Mouse (Mus musculus): Measurements from ENCODE around the gene Tmtc1. TPM values are rescaled to one million over a fixed set of nuclear protein-coding genes. Genes with fewer than 3 reads are reported as not detected.

The Tmtc1 gene
- polyA plus RNA-seq, 1 experiment from 2014 or later: 3.8 TPM

GRCm38 (mm10) chr6:148403761-148404160 is 40.4 kb downstream of the Tmtc1 start:
- H3K9me3 ChIP-seq (ENCODE audit: control insufficient read depth, low read length): no peaks in the 10 kb centered on the region
- 70% methylated on average over 3 of the region's 3 CpGs for WGBS
- H3K9ac ChIP-seq (ENCODE audit: low read length): no peak overlapping the region
- no peak overlapping the region for H3K4me3 ChIP-seq (ENCODE audit: control insufficient read depth in 1 of 2, insufficient read depth in 1 of 2, low read depth in 1 of 2, low read length in 2 of 2)
- no peaks in the 10 kb centered on the region for H3K36me3 ChIP-seq (ENCODE audit: control insufficient read depth, insufficient read depth, low read length)
- peaks cover 16 to 29% of the 10 kb centered on the region in 2 experiments for H3K4me1 ChIP-seq (ENCODE audit: control insufficient read depth in 2 of 2, insufficient read depth in 2 of 2, low read length in 2 of 2)
- no peaks in the 10 kb centered on the region for H3K27me3 ChIP-seq (ENCODE audit: control insufficient read depth, insufficient read depth, low read length)
- ATAC-seq (ENCODE audit: insufficient number of reproducible peaks, insufficient read depth, low FRiP score, low read depth): no peak
- no peak overlapping the region for H3K4me2 ChIP-seq (ENCODE audit: low read length)
- peak overlapping the region in 1 of 2 experiments; percentile 67; a peak in 2 of 4 replicates for H3K27ac ChIP-seq (replicated peaks in 1 of 2; ENCODE audit: control insufficient read depth in 1 of 2, insufficient read depth in 1 of 2, low read depth in 2 of 2, low read length in 2 of 2)

DNA sequence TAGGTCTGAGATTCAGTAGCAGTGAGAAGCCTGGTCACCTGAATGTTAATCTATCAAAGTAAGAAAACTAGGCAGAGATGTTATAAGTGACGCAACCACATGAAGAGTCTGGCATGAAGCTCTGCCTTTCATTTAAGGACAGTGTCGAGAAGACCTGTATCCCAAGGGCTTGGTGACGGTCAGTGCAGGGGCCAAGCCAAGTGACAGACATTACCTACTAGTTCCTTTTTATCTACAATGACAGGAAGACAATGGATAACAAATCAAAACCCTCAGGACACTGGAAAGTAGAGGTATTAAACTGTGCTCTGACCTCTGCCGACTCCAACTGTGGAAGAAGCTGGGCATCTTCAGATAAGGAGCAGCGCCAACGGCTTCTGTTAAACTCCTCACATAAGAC is 43.2 kb downstream of the Tmtc1 start:
- H3K4me2 ChIP-seq (ENCODE audit: low read length): no peak overlapping the region
- H3K27ac ChIP-seq (replicated peaks in 1 of 2; ENCODE audit: control insufficient read depth in 1 of 2, insufficient read depth in 1 of 2, low read depth in 2 of 2, low read length in 2 of 2): peak overlapping the region in 1 of 2 experiments; percentile 1; a peak in 1 of 4 replicates
- no peak overlapping the region for H3K9ac ChIP-seq (ENCODE audit: low read length)
- WGBS: 67% methylated on average over 6 of the region's 6 CpGs
- H3K36me3 ChIP-seq (ENCODE audit: control insufficient read depth, insufficient read depth, low read length): no peaks in the 10 kb centered on the region
- no peak for ATAC-seq (ENCODE audit: insufficient number of reproducible peaks, insufficient read depth, low FRiP score, low read depth)
- H3K4me3 ChIP-seq (ENCODE audit: control insufficient read depth in 1 of 2, insufficient read depth in 1 of 2, low read depth in 1 of 2, low read length in 2 of 2): no peak overlapping the region
- no peaks in the 10 kb centered on the region for H3K9me3 ChIP-seq (ENCODE audit: control insufficient read depth, low read length)
- H3K4me1 ChIP-seq (ENCODE audit: control insufficient read depth in 2 of 2, insufficient read depth in 2 of 2, low read length in 2 of 2): peaks cover 19 to 34% of the 10 kb centered on the region in 2 experiments
- H3K27me3 ChIP-seq (ENCODE audit: control insufficient read depth, insufficient read depth, low read length): no peaks in the 10 kb centered on the region

DNA sequence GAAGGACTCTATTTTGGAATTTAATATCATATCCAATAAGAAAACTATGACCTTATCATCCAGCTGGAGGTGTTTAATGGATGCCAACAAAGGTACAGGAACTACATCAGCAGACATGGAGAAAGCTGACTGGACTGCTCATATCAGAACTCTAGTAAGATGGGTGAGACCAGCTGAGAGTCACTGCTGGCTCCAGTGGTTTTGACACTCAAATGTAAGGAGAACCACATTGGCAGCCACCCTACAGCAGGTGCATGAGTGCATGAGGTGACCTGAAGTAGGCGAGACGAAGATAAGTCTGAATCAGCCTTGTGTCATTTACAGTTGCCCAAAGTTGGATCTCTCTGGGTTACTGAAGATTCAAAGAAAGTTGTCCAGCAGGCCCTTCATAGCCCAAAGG is 44.6 kb downstream of the Tmtc1 start:
- Histone ChIP-seq H3K9ac (ENCODE audit: low read length) (no peak overlapping the region), H3K27ac (replicated peaks in 1 of 2; ENCODE audit: control insufficient read depth in 1 of 2, insufficient read depth in 1 of 2, low read depth in 2 of 2, low read length in 2 of 2) (peak overlapping the region; percentile 64 to 66; a peak in 3 of 4 replicates), H3K4me1 (ENCODE audit: control insufficient read depth in 2 of 2, insufficient read depth in 2 of 2, low read length in 2 of 2) (peaks cover 18 to 31% of the 10 kb centered on the region in 2 experiments), H3K4me3 (ENCODE audit: control insufficient read depth in 1 of 2, insufficient read depth in 1 of 2, low read depth in 1 of 2, low read length in 2 of 2) (no peak overlapping the region), H3K27me3 (ENCODE audit: control insufficient read depth, insufficient read depth, low read length) (no peaks in the 10 kb centered on the region), H3K4me2 (ENCODE audit: low read length) (no peak overlapping the region), H3K9me3 (ENCODE audit: control insufficient read depth, low read length) (no peaks in the 10 kb centered on the region), H3K36me3 (ENCODE audit: control insufficient read depth, insufficient read depth, low read length) (no peaks in the 10 kb centered on the region)
- no peak for ATAC-seq (ENCODE audit: insufficient number of reproducible peaks, insufficient read depth, low FRiP score, low read depth)
- WGBS: 86% methylated on average over 2 of the region's 2 CpGs

DNA sequence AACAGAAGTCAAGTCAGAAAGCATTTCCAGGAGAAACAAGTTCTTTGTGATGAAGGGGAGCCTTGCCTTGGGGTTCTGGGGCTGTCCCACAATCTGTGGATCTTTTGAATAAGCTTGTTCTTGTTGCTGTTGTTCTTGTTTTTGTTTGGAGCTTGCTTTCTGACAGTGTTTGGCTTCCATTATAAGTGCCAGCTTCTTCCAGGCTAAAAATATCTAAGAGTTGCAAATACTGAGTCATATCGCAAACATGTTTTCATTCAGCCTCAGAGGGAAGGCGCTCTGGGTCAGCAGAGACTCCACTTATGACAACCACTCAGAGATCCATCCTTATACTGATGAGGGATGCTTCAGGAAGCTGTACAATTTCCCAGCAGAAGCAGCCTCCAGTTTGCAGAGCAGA is 45.3 kb downstream of the Tmtc1 start:
- H3K9me3 ChIP-seq (ENCODE audit: control insufficient read depth, low read length): no peaks in the 10 kb centered on the region
- peak overlapping the region; percentile 64 to 68 for H3K27ac ChIP-seq (replicated peaks in 1 of 2; ENCODE audit: control insufficient read depth in 1 of 2, insufficient read depth in 1 of 2, low read depth in 2 of 2, low read length in 2 of 2)
- H3K4me1 ChIP-seq (ENCODE audit: control insufficient read depth in 2 of 2, insufficient read depth in 2 of 2, low read length in 2 of 2): peaks cover 15 to 25% of the 10 kb centered on the region in 2 experiments
- 21% methylated on average over 2 of the region's 2 CpGs for WGBS
- ATAC-seq (ENCODE audit: insufficient number of reproducible peaks, insufficient read depth, low FRiP score, low read depth): no peak
- no peaks in the 10 kb centered on the region for H3K27me3 ChIP-seq (ENCODE audit: control insufficient read depth, insufficient read depth, low read length)
- H3K9ac ChIP-seq (ENCODE audit: low read length): no peak overlapping the region
- H3K4me2 ChIP-seq (ENCODE audit: low read length): no peak overlapping the region
- H3K36me3 ChIP-seq (ENCODE audit: control insufficient read depth, insufficient read depth, low read length): no peaks in the 10 kb centered on the region
- H3K4me3 ChIP-seq (ENCODE audit: control insufficient read depth in 1 of 2, insufficient read depth in 1 of 2, low read depth in 1 of 2, low read length in 2 of 2): no peak overlapping the region

DNA sequence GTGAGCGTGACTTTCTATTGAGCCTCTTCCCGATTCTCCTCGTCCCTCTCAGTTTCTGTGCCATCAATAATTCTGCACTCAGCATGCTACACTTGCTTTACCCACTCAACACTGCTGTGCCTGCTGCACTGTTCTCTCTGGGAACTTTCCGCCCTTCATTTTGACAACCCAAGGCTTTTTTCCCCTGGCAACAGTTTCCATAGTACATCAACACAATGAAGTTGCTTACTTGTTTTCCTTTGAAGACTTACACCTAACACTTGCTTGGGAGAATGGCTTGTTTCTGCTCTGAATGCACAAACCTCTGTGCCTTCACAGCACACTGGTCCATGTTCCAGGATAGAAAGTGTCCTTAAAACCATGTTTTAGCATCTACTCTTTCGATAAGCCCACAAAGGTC is 46.9 kb downstream of the Tmtc1 start:
- no peak overlapping the region for H3K4me2 ChIP-seq (ENCODE audit: low read length)
- no peak overlapping the region; a peak in 1 of 4 replicates for H3K27ac ChIP-seq (replicated peaks in 1 of 2; ENCODE audit: control insufficient read depth in 1 of 2, insufficient read depth in 1 of 2, low read depth in 2 of 2, low read length in 2 of 2)
- no peak overlapping the region for H3K9ac ChIP-seq (ENCODE audit: low read length)
- no peaks in the 10 kb centered on the region for H3K27me3 ChIP-seq (ENCODE audit: control insufficient read depth, insufficient read depth, low read length)
- peaks cover 16 to 24% of the 10 kb centered on the region in 2 experiments for H3K4me1 ChIP-seq (ENCODE audit: control insufficient read depth in 2 of 2, insufficient read depth in 2 of 2, low read length in 2 of 2)
- no peaks in the 10 kb centered on the region for H3K9me3 ChIP-seq (ENCODE audit: control insufficient read depth, low read length)
- WGBS: 88% methylated on average over 5 of the region's 5 CpGs
- no peaks in the 10 kb centered on the region for H3K36me3 ChIP-seq (ENCODE audit: control insufficient read depth, insufficient read depth, low read length)
- no peak overlapping the region for H3K4me3 ChIP-seq (ENCODE audit: control insufficient read depth in 1 of 2, insufficient read depth in 1 of 2, low read depth in 1 of 2, low read length in 2 of 2)
- ATAC-seq (ENCODE audit: insufficient number of reproducible peaks, insufficient read depth, low FRiP score, low read depth): no peak

DNA sequence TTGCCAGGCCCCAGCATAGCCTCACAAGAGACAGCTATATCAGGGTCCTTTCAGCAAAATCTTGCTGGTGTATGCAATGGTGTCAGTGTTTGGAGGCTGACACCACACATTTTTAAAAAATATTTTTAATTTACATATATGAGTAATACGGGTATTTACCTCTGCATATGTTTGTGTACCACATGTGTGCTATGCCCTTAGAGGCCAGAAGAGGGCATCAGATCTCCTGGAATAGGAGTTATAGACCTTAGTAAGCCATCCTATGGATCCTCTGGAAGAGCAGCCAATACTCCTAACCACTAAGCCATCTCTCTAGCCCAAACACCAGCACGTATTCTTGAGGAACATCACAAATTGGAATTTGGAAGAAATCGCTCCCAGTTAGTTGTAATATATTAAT is 48.9 kb downstream of the Tmtc1 start:
- H3K4me2 ChIP-seq (ENCODE audit: low read length): no peak overlapping the region
- no peak overlapping the region for H3K9ac ChIP-seq (ENCODE audit: low read length)
- ATAC-seq (ENCODE audit: insufficient number of reproducible peaks, insufficient read depth, low FRiP score, low read depth): no peak
- H3K36me3 ChIP-seq (ENCODE audit: control insufficient read depth, insufficient read depth, low read length): no peaks in the 10 kb centered on the region
- no peak overlapping the region for H3K27ac ChIP-seq (replicated peaks in 1 of 2; ENCODE audit: control insufficient read depth in 1 of 2, insufficient read depth in 1 of 2, low read depth in 2 of 2, low read length in 2 of 2)
- no peaks in the 10 kb centered on the region for H3K9me3 ChIP-seq (ENCODE audit: control insufficient read depth, low read length)
- H3K27me3 ChIP-seq (ENCODE audit: control insufficient read depth, insufficient read depth, low read length): no peaks in the 10 kb centered on the region
- WGBS: 92% methylated on average over 3 of the region's 3 CpGs
- H3K4me1 ChIP-seq (ENCODE audit: control insufficient read depth in 2 of 2, insufficient read depth in 2 of 2, low read length in 2 of 2): peaks cover 25 to 40% of the 10 kb centered on the region in 2 experiments
- H3K4me3 ChIP-seq (ENCODE audit: control insufficient read depth in 1 of 2, insufficient read depth in 1 of 2, low read depth in 1 of 2, low read length in 2 of 2): no peak overlapping the region

DNA sequence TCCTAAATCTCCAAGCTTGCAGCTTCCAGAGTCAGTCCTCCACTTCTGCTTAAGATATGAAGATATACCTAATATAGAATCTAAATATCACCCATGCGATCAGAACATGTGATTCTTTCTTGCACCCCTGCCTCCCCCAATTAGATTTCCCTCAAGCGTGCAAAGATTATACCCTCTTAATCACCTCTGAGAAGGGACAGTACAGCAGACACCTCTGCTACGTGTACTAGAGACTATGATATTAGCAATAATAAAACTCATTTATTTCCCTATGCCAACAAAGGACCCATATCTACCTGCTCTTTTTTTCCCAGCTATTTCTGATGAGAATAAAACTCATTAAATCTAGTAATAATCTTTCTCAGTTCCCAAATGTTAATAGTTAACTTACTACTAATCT is 49.9 kb downstream of the Tmtc1 start:
- peaks cover 20 to 37% of the 10 kb centered on the region in 2 experiments for H3K4me1 ChIP-seq (ENCODE audit: control insufficient read depth in 2 of 2, insufficient read depth in 2 of 2, low read length in 2 of 2)
- H3K27ac ChIP-seq (replicated peaks in 1 of 2; ENCODE audit: control insufficient read depth in 1 of 2, insufficient read depth in 1 of 2, low read depth in 2 of 2, low read length in 2 of 2): no peak overlapping the region
- H3K4me2 ChIP-seq (ENCODE audit: low read length): no peak overlapping the region
- H3K36me3 ChIP-seq (ENCODE audit: control insufficient read depth, insufficient read depth, low read length): no peaks in the 10 kb centered on the region
- WGBS: 85% methylated on average over 3 of the region's 3 CpGs
- ATAC-seq (ENCODE audit: insufficient number of reproducible peaks, insufficient read depth, low FRiP score, low read depth): no peak
- no peak overlapping the region for H3K9ac ChIP-seq (ENCODE audit: low read length)
- H3K9me3 ChIP-seq (ENCODE audit: control insufficient read depth, low read length): no peaks in the 10 kb centered on the region
- H3K27me3 ChIP-seq (ENCODE audit: control insufficient read depth, insufficient read depth, low read length): no peaks in the 10 kb centered on the region
- no peak overlapping the region for H3K4me3 ChIP-seq (ENCODE audit: control insufficient read depth in 1 of 2, insufficient read depth in 1 of 2, low read depth in 1 of 2, low read length in 2 of 2)

GRCm38 (mm10) chr6:148392147-148392546 is 52.0 kb downstream of the Tmtc1 start:
- H3K4me1 ChIP-seq (ENCODE audit: control insufficient read depth in 2 of 2, insufficient read depth in 2 of 2, low read length in 2 of 2): peaks cover 13 to 26% of the 10 kb centered on the region in 2 experiments
- no peaks in the 10 kb centered on the region for H3K36me3 ChIP-seq (ENCODE audit: control insufficient read depth, insufficient read depth, low read length)
- no peak overlapping the region for H3K9ac ChIP-seq (ENCODE audit: low read length)
- H3K4me3 ChIP-seq (ENCODE audit: control insufficient read depth in 1 of 2, insufficient read depth in 1 of 2, low read depth in 1 of 2, low read length in 2 of 2): no peak overlapping the region
- no peaks in the 10 kb centered on the region for H3K9me3 ChIP-seq (ENCODE audit: control insufficient read depth, low read length)
- no peaks in the 10 kb centered on the region for H3K27me3 ChIP-seq (ENCODE audit: control insufficient read depth, insufficient read depth, low read length)
- peak overlapping the region; percentile 84 to 93; a peak in 2 of 4 replicates for H3K27ac ChIP-seq (replicated peaks in 1 of 2; ENCODE audit: control insufficient read depth in 1 of 2, insufficient read depth in 1 of 2, low read depth in 2 of 2, low read length in 2 of 2)
- WGBS: 67% methylated on average over 10 of the region's 10 CpGs
- ATAC-seq (ENCODE audit: insufficient number of reproducible peaks, insufficient read depth, low FRiP score, low read depth): no peak
- no peak overlapping the region for H3K4me2 ChIP-seq (ENCODE audit: low read length)
